Mouse (Mus musculus): ENCODE data around the gene Ppp1r37.
A peak's percentile ranks its signal among the peaks of the same experiment; 100 is the strongest.
"Not testable (repeated sequence)": the region's sequence is repeated elsewhere in the genome, so short reads cannot be mapped to it uniquely, and the experiment has no call there.

Gene Ppp1r37

DNA sequence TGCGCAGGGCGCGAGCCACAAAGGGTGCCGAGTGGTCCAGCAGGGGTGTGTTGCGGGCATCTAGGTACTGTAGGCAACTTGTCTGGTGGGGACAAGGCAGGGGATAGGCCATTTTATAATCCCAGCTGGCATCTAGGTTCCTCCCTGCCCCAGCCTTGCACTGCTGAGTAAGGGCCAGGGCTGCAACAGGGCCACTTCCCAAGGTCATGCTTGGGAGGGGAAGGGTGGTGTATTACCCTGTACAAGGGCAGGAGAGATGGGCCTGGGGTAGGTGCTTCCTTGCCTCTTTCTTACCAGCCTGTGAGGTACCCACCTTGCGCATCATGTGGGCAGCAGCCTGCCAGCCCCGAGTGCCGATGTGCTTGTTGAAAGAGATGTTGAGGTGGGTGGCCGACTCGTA lies 28.2 kb downstream of the Ppp1r37 start:
- no peak for DNase-seq

DNA sequence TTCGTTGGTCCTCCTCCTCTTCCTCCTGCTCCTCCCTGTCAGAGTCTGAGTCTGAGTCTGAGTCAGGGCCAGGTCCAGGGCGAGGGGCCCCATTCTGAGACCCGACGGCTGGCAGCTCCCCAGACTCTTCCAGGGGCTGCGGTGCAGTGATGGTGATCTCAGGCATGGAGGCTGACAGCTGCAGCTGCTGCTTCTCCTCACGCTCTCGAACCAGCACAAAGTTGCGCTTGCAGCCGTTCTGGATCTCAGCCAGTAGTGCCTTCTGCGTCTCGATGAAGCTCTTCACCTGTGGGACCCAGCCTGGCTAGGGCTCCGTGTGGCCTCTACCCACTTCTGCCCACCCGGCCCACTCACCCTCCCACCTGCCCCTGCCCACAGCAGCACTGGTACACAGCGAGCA lies 30.6 kb downstream of the Ppp1r37 start:
- DNase-seq: no peak

DNA sequence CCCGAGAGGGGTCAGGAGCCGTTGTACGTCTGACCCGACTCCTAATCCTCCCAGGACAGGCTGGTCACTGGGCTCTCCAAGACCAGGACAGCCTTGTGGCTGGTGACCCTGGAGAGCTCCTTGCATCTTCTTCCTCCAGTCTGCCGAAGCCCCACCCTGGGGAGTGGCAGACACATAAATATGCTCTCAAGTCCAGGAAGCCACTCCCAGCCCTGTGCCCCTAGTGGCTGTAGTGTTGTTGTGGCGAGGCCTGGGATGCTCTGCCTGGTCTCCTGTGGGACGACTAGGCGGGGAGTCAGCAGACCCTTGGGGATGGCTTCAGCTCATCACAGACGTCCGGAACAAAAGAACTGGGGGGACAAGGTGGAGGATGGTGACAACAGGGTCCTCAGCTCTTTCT lies 31.8 kb downstream of the Ppp1r37 start:
- DNase-seq: no peak

DNA sequence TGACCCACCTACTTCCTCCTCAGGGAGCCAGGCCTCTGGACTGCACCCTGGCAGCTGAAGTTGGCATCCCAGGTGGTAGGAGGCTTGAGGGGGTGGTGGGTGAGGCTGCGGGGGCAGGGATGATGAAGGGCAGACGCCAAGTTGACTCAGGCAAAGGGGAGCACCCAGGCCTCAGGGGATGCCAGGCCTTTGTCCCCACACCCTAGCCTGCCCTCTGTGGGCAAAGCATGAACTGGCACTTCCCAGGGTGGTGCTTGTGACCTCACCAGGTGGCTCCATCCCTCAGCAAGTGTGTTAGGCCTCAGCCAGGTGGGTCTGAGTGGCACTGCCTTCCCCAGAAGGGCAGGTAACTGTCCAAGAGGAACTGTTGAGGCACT lies 37.8 kb downstream of the Ppp1r37 start:
- no peak for DNase-seq

DNA sequence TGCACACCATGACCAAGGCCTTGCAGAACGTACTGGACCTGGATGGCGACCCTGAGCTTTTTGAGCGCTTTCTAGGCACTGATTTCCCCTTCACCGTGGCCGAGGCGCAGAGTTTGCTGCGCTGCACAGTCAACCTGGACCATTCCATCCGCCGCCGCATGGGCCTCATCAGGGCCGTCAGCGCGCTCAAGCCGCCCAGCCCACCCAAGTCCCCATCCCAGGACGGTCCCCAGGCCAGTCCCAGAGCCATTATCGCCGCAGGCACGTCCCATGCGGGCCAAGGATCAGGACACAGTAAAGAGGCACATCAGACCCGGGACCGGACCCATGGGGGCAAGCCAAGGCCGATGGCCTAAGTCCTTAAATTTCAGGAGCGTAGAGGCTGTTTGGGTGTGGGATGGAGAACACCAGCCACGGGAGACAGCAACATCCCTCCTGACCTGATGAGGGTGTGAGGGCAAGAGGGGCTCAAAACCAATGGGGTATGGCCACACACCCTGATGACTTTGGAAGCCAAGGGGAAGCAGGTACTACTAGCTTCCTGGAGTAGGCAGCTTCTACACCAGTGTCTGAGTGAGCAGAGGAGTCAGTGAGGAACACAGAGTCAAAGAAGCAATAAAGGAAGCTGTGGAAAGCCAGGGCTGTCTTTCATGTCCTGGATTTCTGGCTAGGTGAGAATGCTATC lies 38.3 kb downstream of the Ppp1r37 start:
- no peak for DNase-seq

DNA sequence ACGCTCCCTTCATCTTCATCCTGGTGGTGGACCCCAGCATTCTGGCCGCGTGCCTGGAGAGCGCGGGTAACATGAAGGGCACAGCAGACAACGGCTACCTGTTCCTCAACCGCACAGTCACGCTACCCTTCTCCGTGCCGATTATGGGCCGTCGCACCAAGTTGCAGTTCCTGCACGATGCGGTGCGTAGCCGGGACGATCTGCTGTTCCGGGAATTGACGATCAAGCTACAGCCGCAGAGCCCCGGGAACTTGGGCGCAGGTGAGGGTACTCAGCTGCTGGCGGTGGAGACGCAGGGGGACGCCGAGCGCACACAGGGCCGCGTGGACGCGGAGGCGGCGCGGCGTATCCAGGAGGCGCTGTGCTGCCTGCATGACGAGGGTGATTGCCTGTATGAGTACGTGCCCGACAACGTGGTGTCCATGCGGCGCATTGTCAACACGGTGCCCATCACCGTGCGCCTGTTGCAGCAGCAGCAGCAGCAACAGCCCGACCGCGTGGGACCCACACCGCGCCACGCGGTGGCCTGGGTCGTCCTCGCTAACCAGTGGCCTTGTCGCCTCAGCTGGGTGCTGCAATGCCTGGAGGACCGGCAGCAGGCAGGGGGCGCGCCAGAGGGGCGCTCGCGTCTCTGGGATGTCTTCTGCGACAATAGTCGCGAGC lies 39.0 kb downstream of the Ppp1r37 start:
- DNase-seq: peak; percentile 44 to 49

DNA sequence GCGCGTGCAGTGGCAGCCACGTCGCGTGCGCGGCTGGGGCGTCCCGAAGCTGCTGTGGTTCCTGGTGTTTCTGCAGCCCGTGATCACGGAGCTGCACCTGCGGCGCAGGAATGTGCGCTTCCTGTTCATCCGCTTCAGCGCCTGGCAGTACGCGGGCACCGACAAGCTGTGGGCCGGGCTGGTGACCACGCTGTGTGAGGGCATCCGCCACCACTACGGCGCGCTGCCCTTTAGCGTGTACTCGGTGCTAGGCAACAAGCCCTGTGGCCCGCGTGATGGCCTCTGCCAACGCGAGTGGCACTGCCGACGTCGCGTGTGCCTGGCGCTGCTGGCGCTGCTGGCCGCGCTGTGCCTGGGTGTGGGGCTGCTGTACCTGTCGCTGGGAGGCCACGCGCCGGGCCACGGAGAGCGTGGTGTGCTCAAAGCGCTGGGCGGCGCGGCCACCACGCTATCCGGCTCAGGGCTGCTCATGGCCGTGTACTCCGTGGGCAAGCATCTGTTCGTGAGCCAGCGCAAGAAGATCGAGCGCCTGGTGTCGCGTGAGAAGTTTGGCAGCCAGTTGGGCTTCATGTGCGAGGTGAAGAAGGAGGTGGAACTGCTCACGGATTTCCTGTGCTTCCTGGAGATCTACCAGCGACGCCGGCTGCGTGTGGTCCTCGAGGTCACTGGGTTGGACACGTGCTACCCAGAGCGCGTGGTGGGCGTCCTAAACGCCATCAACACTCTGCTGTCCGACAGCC lies 39.7 kb downstream of the Ppp1r37 start:
- DNase-seq: peak in 1 of 2 experiments; percentile 29

DNA sequence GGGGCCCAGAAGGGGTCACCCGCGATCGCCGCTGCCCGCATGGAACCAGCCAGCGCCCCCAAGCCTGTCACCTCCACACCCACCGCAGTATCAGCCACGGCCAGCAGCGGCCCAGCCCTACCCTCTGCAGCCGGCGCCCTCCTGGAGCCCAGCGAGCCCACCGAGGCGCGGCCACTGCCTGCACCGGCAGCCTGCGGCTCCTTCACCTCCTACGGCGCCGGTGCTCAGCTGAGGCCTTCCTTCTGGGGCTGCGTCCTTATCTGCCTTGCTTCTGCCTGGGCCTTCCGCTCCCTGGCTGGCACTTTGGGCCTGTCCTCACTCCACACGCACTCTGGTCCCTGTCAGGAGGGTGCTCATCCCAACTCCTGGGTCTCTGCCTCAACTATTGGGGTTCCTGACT lies 42.8 kb downstream of the Ppp1r37 start:
- DNase-seq: no peak

DNA sequence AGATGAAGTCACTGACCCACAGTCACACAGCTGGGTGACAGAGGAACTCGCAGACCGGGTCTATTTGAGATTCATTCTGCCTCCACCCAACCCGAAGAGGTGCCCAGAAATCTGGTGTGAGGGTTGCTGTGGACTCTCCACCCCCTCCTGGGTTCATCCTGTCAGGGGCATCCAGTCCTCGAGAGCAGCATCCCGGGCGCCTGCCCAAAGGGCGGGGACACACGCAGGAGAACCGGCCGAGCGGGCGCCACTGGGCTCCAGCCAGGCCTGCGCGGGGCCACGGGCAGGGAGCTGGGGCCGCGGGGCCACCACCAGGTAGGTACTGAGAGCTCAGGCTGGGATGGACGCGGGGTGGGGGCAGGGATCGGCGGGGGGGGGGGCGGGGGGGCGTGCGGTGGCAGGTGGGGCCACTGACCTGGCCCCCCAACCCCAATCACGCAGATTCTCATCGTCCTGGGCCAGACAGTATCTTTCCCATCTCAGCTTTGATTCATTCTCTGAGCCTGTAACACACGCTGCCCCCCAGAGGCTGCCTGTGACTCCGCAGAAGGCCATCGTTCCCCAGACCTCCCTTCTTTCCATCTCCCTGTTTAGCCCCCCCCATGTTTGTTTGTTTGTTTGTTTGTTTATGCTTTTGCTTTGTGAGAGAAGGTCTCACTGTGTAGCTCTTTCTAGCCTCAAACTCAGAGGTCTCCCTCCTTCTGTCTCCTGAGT lies 45.1 kb downstream of the Ppp1r37 start, which contains the start of gene Nkpd1:
TSS of gene Nkpd1 (plus strand) at position 187 of the 714 bp plus-strand sequence.
- peak in 1 of 2 experiments; percentile 57 for DNase-seq

DNA sequence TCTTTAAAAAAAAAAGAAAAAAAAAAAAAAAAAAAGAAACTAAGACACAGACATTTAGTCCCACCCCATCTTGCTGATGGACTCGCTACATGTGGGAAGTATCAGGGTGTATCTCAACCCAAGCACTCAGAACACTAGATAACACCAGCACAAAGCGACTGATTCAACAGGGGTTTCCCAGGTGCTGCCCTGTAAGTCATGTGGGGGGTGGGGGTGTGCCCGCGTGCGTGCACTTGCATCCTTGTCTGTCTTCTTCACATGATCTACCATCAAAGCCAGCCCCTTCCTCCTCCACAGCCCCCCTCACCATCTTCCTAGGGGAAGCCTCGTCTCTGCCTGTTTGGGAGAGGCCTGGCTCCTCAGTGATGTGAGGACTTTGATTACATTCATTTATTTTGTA lies 50.5 kb downstream of the Ppp1r37 start:
- DNase-seq: no peak

DNA sequence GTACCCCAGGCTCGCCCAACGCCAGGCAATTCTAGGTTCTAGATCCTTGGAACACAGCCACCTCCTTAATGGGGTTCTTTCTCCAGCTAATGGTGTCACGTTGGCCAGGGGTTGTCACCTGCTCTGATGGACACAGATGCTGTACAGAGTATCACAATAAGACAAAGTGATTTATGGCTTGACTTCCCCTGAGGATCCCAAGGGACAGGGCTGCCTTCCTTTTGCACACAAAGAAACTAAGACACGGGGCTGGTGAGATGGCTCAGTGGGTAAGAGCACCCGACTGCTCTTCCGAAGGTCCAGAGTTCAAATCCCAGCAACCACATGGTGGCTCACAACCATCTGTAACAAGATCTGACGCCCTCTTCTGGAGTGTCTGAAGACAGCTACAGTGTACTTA lies 50.9 kb downstream of the Ppp1r37 start:
- not testable (repeated sequence) for DNase-seq

DNA sequence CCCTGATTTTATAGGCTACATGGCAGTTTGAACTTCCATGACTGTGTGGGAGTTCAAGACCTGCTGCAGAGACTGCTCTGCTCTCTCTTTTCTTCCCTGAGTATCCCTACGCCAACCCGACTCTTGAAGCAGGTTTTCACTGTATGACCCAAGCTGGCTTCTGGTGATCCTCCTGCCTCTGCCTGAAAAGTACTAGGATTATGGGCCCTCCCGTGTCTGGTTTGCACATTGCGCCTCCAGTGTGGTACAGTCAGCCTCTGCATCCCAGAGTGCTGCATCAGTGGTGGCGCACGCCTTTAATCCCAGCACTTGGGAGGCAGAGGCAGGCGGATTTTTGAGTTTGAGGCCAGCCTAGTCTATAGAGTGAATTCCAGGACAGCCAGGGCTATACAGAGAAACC lies 53.1 kb downstream of the Ppp1r37 start:
- DNase-seq: no peak

DNA sequence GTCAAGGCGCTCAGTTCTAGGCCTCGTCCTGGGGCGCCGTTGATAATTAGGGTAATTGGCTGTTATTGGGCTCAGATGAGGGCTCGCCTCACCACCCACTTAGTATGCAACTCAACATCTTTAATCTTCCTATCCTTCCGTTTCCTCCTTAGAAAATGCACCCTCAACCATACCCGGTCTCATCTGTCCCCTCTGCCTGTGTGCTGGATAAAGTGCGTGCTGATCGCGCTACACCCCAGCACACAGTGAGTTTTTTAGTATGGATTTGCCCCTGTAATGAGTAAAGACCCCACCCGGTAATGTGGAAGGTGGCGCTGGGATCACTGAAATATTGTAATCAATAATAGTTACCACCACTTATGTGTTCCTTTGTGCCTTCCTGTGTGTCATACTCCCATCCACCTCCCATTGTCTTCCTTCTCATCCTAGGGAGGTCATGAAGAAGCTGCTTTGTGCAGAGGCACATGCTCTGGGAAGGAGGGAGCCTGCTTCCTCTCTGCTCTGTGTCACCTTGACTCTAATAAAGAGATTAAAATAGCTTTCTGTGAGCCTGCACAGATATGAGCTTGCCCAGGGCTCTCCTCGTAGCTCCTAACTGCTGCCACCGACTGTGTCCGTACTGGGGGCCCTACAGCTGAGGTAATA lies 53.8 kb downstream of the Ppp1r37 start:
- no peak for DNase-seq

DNA sequence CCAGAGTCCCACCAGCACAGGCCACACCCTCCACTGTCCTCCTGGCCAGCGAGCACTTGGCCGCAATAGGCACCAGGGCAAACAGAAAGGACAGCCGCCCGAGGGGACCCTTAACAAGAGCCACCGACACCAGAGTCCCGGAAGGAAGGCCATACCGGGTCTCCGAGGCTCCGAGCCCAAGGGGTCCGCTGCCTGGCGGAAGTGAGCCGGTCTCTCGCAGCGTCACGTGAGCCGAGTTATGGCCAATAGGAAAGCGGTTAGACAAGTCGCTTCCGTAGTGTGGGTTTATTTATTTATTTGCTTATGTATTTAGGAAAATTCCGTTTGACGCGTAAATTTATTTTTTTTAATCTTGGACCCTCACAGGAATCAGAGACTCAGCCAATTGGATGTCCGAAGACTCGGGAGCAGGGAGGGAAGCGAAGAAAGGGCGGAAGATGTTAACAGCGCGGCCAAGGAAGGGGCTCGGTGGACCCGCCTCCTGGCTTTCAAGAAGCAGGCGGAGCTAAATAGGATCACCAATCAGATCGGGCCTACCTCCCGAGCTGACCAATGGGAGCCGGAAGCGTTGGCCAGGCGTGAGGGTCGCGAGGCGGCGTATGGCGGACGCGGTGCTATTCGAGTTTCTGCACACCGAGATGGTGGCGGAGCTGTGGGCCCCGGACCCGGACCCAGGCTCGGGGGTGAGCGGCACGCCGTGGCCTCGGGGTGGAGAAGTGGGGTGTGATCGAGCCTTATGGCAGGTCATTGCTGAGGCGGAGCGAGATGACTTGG lies 54.5 kb downstream of the Ppp1r37 start, which contains the start of the genes Bloc1s3 and Trappc6a:
TSS of gene Bloc1s3 (minus strand) at position 218 of the 774 bp plus-strand sequence.
TSS of gene Trappc6a (plus strand) at position 246 of the 774 bp plus-strand sequence.
- peak; percentile 93 to 94 for DNase-seq

DNA sequence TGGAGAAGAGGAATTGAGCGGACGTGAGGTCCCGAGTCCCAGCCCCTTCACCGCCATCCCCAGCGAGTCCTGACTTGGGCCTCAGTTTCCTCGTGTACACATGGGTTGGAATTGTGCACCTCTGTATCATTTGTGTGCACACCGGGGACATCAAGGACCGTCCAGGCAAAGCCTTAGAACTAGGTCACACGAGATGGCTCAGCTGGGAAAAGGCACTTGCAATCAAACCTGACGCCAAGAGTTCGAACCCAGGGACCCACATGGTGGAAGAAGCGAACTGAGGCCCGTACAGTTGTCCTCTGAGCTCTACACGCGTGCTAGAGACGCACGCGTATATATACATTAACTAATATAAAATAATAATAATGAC lies 55.3 kb downstream of the Ppp1r37 start:
- DNase-seq: no peak

DNA sequence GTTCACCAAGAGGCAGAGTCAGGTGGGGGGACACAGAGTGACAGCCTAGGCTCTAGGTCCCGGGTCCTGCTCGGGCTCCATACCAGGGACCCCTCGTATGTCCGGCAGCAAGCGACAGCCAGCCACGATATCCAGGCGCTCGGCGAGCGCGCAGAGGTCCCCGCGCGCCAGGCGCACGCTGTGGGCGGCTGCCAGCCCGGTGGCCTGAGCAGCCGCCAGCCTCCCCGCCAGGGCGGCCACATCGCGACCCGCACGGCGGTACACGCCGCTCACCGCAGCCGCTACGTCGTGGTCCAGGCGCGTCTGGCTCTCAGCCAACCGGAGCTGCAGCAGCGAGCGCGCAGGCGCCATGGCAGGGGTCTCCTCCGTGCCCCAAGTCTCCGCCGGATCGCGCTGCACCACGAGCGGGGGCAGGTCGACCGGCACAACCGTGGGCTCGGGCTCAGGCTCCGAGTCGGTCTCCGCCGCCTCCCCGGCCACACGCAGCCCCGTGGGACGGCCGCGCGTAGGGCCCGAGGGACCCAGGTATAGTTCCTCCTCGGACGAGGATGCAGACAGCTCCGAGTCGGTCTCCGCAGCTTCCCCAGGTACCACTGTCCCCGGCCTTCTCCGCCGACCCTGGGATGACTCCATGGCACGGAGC lies 55.8 kb downstream of the Ppp1r37 start:
- DNase-seq: peak in 1 of 2 experiments; percentile 35

DNA sequence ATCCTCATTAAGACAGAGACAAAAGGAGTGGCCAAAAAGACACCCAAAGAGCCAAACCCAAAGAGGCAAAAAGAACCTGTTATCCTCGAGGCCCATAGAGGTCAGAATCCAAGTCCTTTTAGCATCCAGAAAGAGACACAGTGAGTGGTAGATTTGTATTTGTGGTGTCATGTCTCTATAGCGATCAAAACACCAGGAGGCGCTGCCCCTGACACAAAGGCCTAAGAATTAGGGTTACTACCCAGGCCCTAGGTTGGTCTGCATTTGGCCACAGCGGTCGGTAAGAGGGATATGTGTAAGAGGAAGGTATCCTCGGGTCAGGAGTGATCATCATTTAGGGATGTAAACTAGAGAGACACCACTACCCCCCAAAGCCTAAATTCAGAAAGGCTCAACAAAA lies 56.5 kb downstream of the Ppp1r37 start:
- DNase-seq: no peak

DNA sequence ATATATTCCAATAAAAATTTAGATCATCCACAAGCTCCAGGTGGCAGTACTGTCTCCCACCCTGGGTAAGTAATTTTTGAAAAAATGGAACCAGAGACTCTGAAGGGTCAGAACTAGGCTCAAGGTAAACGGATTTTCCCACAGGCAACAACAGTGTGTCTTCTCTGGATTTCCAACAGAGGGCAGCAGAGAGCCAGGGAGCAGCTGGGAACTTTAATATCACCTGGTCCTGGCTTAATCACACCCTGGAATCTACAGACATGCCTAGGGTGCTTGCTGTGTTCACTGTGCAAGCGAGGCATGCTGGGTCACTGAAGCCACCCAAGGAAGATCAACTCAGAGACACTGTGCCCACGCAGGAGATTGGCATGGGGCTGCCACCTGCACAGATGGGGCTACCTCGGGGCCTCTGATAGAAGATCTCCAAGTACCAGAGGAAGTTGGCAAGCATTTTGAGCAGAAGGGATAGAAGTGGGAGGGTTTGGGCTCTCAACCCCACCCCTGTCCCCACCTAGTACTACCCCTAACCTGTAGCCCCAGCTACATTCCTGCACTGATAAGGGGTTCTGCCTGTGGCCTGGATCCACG lies 59.3 kb downstream of the Ppp1r37 start:
- DNase-seq: peak; percentile 52 to 61

DNA sequence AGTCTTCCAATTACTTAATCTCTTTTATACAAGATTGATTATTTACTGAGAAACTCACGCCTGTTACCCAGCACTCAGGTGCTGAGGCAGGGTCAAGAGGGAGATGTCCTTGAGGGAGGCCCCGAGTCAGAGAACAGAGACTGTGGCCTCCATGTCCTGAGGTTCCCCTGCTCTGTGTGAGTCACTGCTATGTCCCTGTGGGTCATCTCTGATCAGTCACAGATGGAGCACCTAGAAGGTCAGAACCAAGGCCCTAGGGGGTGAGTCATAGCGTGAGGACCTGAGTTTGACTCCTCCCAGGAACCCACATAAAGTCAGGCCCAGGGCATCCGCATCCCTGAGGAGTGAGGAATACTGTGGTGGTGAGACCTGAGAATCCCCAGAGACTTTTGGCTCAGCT lies 61.2 kb downstream of the Ppp1r37 start:
- DNase-seq: no peak

DNA sequence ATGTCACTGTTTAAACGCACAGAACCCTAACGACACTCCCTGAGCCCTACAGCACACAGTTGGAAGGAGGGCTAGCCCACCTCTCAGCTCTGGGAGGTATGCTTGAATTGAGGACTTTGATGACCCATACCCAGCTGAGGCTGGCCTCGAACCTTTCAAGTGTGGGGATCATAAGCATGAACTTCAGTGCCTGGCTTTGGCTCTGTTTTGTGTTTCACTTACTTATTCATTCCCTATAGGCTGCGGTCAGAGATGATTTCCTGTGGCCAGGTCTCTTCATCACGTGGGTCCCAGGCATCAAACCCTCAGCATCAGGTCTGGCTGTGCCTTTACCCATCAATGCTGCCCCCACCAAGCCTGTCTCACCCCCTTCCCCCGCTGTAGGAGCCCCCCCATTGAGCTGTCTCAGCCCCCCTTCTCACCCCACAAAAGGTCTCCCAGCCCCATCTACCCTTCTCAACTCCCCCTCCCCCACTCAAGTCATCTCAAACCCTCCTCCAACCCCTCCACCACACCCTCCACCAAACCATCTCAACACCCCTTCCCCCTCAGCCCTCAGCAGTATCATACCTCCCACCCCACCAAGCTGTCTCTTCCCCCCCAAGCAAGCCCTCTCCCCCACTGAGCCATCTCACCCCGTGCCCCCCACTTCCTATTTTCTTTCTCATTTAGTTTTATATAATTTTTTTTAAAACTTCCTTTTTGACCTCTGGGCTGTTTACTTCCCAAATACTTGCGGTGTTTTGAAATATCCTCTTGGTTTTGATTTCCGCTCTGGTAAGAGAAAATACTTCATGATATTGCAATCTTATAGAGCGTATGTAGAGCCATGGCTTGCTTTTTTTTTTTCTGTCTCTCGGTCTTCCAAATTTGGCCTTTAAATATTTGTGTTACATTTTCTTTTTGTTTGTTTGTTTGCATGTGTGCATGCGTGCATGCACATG lies 62.2 kb downstream of the Ppp1r37 start:
- no peak for DNase-seq

All from lung, adult 18-20 months (tissue).